Mouse (Mus musculus) B cell, adult 62 days (primary cell): ENCODE results near the gene Cubn. TPM values are rescaled to one million over a fixed set of nuclear protein-coding genes. Genes with fewer than 3 reads are reported as not detected.

ENCODE experiments used
- total RNA-seq: library from RNA; stranded (reverse); gene quantifications from 4 replicates; pipeline ENCODE4 v1.2.4, GENCODE M21; 2023

The Cubn gene
- total RNA-seq: not detected in 4 replicates

GRCm38 (mm10) chr2:13491734-13492133 is at the start of gene Cubn:
Gene Cubn, minus strand, starts transcription at chr2:13491813.

GRCm38 (mm10) chr2:13271165-13271957 is 220.3 kb downstream of the Cubn start, which contains the start of gene Rsu1:
Gene Rsu1, minus strand, starts transcription at chr2:13271415.

Other genes with a start within 250 kb of the Cubn start
- gene Rsu1, start 220.4 kb downstream of the Cubn start, total RNA-seq: 48.4 to 52.5 TPM (median 50.2 TPM) in 4 replicates
- gene Trdmt1, start 52.9 kb upstream of the Cubn start, total RNA-seq: 4.9 to 10.1 TPM (median 8.6 TPM) in 4 replicates
- gene Vim, start 82.1 kb upstream of the Cubn start, total RNA-seq: 347 to 387 TPM (median 371 TPM) in 4 replicates